Mouse (Mus musculus) embryo, embryonic 11 days (tissue): Measurements from ENCODE around the gene Marco.

ENCODE experiments used
- DNase-seq: peaks from one replicate; pipeline ENCODE4 v3.0.0-alpha.2; 2015

Gene Marco

GRCm38 (mm10) chr1:120435591-120435990, 69.2 kb downstream of the Marco start:
- no peak for DNase-seq

DNA sequence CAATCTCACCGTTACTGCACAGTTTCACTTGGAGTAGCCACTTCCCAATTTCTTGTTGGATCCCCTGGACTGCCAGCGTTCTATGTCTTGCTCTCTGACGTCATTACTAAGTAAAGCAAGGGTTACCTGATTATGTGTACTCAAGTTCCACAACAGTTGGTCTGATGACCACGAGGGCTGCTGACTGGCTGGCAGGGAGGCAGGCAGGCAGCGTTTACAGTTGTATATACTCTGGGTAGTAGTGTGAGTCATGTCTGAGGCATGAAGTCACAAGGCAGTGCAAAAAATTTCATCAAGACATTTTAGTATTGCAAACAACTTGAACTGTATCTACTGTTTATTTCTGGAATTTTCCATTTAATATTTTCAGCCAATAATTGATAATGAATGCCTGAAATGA, 74.7 kb downstream of the Marco start:
- DNase-seq = no peak

- DNase-seq = no peak
Observed at GRCm38 (mm10) chr1:120425587-120425986, 79.2 kb downstream of the Marco start.
